Mouse (Mus musculus) lung, postnatal 36 days (tissue): Measurements from ENCODE around the gene Dgkb.

Source experiments
- DNase-seq: peaks from one replicate; pipeline ENCODE4 v3.0.0; 2022; ENCODE audit warnings: mixed read lengths

Gene Dgkb

GRCm38 (mm10) chr12:38017674-38018073 lies 200.1 kb downstream of the Dgkb start:
- DNase-seq, result peak; percentile 12

DNA sequence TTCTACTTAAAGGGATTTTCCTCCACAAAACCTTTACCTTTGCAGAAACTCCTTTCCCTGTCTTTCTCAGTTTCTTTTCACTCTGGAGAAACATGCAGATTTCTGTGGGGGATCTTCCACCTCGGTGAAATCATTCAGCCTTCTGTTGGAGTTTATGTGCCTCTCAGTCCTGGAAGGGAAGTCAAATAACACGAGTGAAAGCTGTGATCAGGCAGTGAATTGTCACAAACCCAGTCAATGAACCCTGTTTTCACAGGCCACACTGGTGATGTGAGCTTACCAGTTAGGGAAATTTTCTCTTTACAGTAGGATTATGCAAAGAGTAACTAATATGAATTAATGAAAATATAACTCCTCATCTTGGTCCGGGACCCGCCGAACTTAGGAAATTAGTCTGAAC lies 229.7 kb downstream of the Dgkb start:
- DNase-seq, result no peak

GRCm38 (mm10) chr12:38088224-38088623 lies 270.7 kb downstream of the Dgkb start:
- no peak for DNase-seq

- DNase-seq, result no peak
Observed at GRCm38 (mm10) chr12:38111928-38112327, 294.4 kb downstream of the Dgkb start.

DNA sequence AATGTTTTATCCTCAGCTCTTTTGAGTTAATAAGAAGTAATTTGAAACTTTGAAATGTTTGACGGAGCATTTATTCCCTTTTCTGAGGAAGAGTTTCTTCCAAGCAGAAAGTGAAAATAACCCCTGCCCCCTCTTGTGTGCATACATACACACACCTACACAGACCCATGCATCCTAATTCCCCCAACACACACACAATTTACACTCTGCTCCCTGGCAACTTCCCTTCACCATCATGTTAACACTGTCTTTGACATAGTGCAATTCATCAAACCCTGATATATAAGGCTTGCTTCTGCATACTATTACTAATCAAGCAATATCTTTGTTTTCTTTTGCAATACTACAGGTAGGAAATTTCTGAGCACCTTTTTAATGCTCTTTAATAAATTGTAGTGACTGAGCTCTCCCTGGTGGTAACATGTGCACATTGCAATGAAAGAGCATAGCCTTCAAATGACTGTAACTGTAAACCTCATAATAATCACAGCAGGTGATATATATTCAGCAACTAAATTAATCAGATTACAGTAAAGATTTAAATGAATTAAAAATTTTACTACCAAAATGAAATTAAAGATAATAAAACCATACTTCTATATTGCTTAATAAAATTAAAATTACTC lies 297.6 kb downstream of the Dgkb start:
- peak; percentile 3 for DNase-seq

DNA sequence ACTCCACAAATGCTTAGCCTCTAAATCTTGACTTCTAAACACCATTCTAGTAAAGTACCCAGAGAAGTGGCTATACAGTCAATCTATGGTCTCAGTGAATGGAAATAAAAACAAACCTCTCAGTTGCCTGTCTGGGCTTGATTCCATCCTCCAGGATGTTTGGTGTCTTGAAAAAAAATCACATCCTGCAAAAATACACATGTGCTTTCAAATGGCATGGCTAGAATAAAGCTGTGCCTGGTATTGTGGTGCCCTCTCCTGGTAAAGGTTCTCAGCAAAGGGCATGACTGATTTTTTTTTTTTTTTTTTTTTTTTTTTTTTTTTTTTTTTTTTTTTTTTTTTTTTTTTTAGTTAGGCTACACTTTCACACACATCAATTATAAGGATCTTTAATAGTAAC lies 306.0 kb downstream of the Dgkb start:
- DNase-seq, result peak; percentile 35

DNA sequence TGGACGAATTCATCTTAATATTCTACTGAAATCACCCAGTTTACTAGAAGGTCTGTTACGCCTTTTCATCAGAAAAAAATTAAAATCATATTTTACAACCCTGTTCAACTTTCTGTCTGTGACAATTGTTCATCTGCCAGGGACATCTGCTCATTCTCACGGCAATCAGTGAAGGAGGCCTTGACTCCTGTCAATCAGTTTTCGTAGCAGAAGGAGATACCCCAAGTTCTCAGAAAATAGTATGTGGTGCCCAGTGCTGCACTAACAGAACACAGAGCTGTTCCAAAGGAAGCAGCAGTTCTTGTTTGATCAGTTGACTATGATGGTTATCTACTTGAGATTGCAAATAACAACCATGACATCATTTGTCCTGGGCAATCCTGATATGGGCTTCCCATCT lies 307.8 kb downstream of the Dgkb start:
- DNase-seq, result no peak

GRCm38 (mm10) chr12:38130209-38130915 lies 312.8 kb downstream of the Dgkb start:
- DNase-seq, result peak; percentile 46

- DNase-seq, result peak; percentile 49
Observed at GRCm38 (mm10) chr12:38136379-38136778, 318.9 kb downstream of the Dgkb start.

DNA sequence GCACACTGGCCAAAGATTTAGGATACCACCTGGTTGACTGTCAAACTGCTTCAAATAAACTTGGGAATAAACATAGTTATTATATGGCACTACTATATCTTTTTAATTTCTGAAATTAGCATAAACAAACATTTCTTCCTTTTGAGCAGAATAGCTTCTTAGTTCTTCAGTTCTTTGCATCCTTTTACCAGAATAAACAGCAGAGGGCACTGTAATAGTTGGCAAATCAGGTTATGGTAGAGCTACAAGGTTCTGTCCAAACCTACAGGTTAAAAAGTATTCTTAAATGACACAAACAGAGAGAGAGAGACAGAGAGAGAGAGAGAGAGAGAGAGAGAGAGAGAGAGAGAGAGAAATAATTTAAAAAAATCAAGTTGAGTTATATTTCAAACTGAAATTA lies 322.5 kb downstream of the Dgkb start:
- peak; percentile 2 for DNase-seq

- no peak for DNase-seq
Observed at GRCm38 (mm10) chr12:38232665-38233064, 415.1 kb downstream of the Dgkb start.

GRCm38 (mm10) chr12:38268856-38269255 lies 451.3 kb downstream of the Dgkb start:
- DNase-seq, result no peak

DNA sequence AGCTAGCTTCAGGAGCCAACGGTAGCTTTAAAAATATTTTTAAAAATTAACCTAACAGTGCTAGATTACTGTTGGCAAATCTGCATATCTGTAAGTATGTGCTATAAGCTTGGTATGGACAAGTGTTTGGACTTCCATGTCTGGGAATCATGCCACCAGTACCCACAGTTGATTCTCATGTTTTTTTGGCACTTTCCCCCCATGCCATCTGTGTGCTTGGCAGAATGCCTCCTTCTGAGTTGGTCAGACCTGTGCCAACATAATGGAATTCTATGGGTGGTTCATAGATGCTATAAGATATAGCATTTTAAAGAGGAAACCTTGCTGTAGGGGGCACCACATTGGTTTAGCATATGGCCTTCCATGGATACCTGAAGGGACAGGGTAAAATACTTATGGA lies 484.0 kb downstream of the Dgkb start:
- DNase-seq, result no peak

DNA sequence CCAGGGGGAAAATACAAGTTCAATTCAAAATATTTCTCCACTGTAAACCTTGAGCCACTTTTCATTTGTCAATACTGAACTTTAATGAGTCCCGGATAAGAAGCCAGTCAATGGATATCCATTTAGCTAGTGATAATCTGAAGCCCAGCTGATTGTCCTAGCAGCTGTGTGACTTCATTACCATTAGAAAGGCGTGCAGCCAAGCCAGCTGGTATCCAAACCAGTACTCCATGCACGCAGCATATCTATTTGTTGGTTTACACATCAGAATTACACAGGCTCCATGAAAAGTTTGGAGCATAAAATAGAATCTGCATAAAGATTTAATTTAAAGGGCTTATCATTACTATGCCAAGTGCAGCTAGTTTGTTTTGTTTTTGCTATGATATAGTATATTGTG lies 486.3 kb downstream of the Dgkb start:
- no peak for DNase-seq

GRCm38 (mm10) chr12:38304245-38304644 lies 486.7 kb downstream of the Dgkb start:
- no peak for DNase-seq

- DNase-seq, result no peak
Observed at GRCm38 (mm10) chr12:38309885-38310284, 492.4 kb downstream of the Dgkb start.

- DNase-seq, result no peak
Observed at GRCm38 (mm10) chr12:38327729-38328271, 510.3 kb downstream of the Dgkb start.

DNA sequence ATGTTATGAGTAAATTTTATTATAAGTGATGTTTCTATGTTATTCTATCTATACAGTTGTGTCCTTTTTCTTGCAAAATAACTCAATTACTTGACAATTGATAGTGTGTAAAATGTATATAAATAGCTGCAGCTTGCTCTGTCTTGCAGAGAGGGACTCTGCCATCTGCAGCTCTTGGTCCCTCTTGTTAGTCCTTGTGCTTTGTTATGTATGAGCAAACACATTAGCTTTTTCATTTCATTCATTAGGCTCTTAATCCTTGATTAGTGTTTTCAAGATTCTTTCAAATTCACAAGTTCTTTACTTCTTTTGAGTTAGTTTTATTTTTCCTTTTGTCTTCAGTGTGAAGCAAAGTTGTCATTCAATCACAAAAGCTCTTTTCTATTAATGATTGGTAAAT lies 511.3 kb downstream of the Dgkb start:
- DNase-seq, result no peak

- DNase-seq, result peak; percentile 58
Observed at GRCm38 (mm10) chr12:38342657-38343056, 525.1 kb downstream of the Dgkb start.

- DNase-seq, result no peak
Observed at GRCm38 (mm10) chr12:38352481-38352880, 535.0 kb downstream of the Dgkb start.

GRCm38 (mm10) chr12:38356386-38356785 lies 538.9 kb downstream of the Dgkb start:
- DNase-seq, result no peak

DNA sequence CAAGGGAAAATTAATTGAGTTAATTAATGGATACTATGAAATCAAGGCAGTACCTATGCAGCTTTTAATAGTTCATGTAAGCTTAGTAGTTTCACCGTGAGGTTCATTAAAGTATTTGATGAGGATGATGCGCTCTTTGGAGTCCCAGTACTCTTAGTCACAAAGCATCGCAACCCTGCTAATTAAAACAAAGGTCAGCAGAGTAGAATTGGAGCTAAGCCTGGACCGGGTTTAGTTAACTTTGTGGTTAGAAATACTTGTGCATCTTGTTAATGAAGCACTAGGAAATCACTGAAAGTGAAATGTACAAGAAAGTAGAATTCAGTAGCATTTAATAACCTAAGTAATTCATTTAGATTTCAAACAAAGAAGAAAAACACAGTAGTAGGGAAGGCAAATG lies 544.0 kb downstream of the Dgkb start:
- DNase-seq, result no peak

GRCm38 (mm10) chr12:38371597-38371996 lies 554.1 kb downstream of the Dgkb start:
- DNase-seq, result no peak

DNA sequence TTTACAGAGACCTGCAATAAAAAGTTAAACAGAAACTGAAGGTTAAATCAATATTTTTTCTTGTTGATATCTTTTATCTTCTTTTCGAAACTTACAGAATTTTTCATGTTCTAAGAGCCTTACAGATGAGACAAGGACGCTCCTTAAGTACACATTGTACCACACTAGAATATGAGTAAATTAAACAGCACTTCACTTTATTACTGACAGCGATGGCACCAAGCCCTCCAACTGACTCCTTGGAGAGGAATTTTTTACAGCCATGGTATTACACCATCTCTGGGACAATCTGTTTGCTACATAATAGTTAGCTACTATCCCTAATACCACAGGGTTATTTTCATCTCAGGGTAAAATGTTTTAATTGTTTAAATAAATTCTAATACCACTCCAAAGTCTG lies 556.6 kb downstream of the Dgkb start:
- DNase-seq, result no peak

GRCm38 (mm10) chr12:38385942-38386341 lies 568.4 kb downstream of the Dgkb start:
- no peak for DNase-seq
